Mouse (Mus musculus) cerebellum, adult (tissue): ENCODE measurements around the gene Hist1h1t.
A peak's percentile ranks its signal among the peaks of the same experiment; 100 is the strongest.

Source experiments
- ATAC-seq: cut with Nextera tagmentation; 2 replicates; pipeline ENCODE4 v1.9.2; 2017; ENCODE audit warnings: mild to moderate bottlenecking, moderate library complexity, mixed read lengths; ENCODE audit not compliant: insufficient number of reproducible peaks, low FRiP score, low TSS enrichment

The Hist1h1t gene

DNA sequence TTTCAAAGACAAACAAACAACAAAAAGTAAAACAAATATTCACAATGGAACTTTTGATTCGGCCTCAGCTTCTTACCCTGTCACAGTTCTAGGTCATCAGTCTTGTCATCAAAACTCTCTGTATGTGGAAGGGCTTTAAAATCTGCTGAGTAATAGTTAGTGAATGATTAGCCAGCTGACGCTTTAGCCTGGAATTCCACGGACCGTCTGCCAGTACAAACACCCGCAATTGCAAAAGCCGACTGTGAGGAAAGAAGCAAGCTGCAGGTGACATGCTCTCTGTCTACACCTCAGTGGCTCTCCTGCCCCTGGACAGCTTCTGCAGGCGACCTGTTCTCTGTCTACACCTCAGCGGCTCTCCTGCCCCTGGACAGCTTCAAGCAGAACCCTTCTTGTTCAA is 34.9 kb downstream of the Hist1h1t start:
- ATAC-seq, result no peak

DNA sequence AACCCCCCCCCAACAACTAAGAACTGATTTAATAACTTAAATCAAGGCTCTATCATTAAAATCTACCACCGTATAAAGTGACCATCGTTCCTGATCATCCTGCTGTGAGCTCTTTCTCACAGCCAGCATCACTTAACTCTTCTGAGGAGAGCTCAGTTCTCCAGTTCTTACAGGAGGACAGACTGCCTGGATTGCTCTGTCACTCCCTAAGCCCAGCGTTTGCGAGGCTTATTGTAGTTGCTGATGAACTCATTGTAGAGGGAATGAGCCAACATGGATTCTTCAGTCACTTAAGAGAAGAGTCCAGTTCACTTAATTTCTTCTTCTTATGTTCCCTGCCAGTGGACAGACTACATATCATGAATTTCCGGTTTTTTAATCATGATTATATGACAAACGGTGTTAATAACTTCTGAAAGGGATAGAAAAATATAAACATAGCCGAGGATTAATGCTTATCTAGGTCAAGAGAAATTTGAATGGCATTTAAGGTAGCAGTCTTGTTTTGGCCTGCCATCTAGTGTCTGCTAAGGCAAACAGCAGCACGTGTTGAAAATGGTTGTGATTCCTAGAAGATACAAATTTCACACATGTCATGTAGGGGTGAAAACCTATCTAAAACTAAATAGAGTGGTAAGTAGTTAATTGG is 36.7 kb downstream of the Hist1h1t start:
- ATAC-seq, result 0 out of 2 replicates have a peak, but pooled peaks have one; percentile 45

DNA sequence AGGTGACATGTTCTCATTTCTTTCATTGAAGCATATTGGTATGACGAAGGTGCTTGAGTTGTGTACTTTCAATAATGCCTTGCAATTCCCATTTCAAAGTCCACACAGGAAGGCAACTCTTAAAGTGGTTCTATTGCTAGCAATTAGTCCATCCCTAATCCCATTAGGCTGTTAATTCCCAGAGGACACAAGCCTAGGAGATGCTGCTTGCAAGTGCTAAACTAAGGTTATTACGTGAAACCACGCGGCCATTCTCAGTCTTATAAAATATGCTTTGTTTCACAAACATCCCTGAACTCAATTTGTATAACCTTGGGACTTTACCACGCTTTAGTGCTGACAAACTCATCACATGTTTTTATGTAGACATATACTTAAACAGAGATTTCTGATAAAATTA is 41.5 kb downstream of the Hist1h1t start:
- no peak for ATAC-seq

DNA sequence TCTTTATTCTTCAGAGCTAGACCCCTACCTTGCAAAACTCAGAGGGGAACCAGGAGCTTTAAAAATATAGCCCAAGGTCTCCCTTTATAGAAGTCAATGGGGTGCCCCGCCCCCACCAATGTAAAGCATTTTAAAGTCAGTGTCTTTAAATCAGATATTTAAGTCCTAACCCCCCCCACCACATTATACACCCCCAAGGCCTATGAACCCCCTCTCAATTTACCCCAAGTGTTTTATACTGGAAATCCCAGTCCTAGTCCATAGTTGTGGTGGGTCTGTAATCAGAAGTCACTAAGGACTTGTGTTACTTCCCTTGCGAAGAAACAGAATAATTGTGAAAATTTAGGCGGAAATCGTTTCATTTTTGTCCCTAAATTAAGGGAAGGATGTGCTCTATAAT is 42.4 kb downstream of the Hist1h1t start:
- no peak for ATAC-seq

DNA sequence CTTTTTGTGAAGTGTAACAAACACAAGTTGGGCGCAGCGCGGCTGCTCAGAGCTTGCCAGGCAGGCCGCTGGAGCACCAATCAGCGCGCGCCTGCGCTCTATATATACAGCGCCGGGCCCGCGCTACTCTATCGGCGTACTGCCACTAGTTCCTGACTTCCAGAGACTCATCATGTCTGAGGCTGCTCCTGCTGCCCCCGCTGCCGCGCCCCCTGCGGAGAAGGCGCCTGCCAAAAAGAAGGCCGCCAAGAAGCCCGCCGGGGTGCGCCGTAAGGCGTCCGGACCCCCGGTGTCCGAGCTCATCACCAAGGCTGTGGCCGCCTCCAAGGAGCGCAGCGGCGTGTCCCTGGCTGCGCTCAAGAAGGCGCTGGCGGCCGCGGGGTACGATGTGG is 43.1 kb downstream of the Hist1h1t start, which contains the start of gene Hist1h1c:
Gene Hist1h1c, plus strand, starts transcription at position 132 of the 392 bp plus-strand sequence.
- ATAC-seq, result peak; percentile 66; the same call in 1 of the 2 replicates

DNA sequence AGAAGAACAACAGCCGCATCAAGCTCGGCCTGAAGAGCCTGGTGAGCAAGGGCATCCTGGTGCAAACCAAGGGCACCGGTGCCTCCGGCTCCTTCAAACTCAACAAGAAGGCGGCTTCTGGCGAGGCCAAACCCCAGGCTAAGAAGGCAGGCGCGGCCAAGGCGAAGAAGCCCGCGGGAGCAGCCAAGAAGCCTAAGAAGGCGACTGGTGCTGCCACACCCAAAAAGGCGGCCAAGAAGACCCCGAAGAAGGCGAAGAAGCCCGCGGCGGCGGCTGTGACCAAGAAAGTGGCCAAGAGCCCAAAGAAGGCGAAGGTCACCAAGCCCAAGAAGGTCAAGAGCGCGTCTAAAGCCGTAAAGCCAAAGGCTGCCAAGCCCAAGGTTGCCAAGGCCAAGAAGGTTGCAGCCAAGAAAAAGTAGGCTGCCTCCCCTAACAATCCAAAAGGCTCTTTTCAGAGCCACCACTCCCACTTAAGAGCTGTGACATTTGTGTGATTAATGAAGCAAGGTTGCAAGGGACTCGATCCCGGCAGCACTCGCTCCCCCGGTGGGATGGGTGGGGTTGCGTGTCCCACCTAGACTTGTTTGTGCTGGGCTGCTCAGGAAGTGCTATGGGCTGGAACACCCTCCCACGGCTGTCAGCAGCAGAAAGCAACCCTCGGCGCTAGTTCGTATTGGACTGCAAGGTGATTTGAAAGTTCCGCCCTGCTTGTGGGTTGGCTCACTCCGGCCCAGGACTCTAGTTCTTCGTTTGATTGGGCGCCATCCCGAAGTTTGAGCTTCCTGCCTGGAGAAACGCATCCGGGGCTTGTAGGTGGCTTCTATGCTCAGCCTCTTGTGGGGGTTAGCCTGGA is 43.7 kb downstream of the Hist1h1t start:
- peak; percentile 97 for ATAC-seq

DNA sequence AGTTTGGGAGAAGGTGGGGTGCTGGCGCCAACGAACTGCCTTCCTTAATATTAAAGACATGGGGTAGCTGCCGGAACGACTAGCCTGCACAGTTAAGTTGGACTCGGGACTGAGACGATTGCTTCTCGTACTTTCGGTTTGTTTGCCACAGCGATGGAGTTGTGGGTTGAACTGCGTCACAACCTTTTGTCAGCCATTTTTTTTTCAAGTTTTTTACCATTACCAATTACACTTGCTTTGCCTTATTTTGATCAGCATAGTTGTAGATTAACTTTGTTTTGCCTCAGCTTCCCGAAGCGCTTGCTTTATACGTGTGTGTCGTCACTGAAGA is 44.3 kb downstream of the Hist1h1t start:
- ATAC-seq, result no peak

DNA sequence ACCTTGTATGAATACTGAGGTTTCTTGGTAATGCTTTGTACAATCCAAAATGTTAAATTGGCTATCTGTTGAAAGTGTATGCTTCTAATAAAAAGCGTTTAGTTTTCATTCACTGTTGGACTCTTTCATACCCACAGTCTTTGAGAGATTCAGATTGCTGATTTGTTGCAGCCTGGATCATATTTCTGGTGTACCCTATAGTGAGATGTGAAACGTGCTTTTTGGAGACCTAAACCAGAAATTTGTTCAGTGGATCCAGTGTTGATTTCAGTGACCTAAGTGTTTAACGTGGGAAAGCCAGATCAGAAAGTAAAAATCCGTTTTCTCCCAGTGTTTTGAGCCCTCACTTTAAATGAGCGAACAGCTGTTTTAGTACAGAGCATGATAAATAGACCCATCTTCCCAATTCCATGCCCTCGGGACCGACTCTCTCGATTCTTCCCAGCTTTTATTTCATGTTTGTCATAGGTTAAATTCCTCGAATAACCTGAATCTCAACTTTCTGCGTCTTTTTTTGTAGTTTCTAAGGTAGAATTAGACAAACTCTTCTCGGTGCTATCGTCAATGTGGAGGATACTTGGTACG is 44.7 kb downstream of the Hist1h1t start:
- no peak for ATAC-seq

DNA sequence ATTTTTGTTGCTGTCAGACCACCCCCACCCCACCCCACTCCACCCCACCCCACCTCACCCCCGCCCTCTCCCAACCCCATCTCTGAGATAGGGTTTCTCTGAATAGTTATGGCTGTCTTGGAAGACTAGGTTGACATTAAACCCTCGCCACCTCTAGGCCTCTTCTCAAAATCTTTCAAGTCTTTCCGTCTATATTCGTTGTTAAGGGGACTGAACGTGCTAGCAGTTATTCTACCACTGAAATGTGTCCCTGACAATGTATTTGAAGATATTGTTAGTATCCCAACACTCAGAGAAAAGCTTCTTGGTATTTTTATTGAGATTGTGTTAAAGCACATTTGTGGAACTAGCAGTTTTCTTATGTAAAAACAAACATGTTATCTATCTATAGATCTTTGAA is 45.3 kb downstream of the Hist1h1t start:
- no peak for ATAC-seq

DNA sequence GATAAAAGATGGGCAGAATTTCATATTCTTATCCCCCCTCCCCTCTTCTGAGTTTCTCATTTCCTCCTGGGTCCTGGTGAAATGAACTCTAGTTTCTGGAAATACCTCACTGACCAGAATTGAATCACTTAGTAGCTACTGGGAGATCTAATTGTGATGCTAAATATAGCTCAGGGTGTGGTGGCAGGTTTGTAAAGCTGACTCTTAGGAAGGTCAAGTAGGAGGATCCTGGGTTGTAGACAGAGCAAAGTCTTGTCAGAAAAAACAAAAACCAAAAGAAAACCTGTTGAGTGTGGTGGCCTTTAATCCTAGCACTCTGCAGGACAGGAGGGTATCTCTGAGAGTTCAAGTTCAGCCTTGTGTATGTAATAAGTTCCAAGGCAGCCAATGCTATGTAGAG is 46.4 kb downstream of the Hist1h1t start:
- ATAC-seq, result no peak

DNA sequence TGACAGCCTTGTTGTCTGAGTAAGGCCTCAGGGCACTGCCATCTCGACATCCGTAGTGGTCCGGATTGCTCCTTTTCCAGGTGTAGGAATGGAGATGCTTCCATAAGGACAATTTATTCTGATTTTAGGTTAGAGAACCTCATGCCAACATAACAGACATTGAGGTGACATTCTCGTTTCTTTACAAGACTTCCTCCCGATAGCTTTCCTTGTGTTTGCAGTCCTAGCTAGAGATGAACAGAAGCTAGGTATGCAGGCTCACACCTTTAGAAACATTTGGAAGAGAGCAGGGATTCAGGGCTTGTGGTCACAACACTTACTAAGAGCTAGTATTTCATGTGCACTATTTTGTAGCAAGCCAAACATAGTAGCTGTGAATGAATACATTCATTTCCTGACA is 47.6 kb downstream of the Hist1h1t start:
- no peak for ATAC-seq

DNA sequence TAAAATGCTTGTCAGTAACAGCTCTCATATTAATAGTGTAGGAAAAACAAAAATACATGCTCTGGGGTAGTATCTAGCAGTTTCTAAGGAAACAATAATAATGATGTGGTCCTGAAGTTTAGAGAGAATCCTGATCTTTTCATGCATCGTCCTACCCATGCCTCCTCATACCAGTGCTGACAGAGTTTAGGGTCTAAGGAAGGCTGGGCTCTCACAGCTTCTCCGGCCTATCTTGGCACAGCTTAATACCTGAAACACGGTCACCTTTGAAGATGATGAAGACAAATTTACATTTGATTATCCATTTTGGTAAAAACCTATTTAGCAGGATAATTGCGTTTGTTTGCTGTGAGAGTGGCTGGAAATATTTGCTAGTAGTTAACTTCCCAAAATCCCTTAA is 48.3 kb downstream of the Hist1h1t start:
- no peak for ATAC-seq

DNA sequence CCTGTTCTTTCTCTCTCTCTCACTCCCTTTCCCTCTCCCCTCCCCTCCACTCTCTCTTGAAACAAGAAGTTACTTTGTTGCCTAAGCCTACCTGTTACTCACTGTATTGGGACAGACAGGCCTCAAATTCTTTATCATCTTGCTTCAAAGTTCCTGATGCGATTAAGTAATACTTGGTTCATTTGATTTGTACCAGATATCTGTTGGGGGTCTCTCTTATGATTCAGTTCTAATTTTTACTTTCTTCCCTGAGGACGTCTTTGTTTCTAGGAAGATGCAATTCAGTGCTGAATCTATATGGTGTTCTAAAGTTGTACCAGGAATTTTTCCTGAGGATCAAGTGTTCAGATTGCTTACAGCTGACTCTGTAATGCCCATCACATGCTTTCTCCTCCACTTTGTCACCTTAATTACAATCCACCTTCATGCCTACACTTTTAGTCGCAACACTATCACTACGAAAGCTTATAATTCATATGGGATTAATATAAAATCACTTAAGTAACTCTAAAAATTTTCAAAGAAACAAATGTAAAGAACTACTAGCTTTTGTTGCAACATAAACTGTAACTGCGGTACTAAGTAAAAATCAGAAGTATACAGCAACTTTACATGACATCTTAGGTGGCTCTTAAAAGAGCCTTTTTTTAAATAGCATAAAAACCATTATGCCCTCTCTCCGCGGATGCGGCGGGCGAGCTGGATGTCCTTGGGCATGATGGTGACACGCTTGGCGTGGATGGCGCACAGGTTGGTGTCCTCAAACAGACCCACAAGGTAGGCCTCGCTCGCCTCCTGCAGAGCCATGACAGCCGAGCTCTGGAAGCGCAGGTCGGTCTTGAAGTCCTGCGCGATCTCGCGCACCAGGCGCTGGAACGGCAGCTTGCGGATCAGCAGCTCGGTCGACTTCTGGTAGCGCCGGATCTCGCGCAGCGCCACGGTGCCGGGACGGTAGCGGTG is 49.1 kb downstream of the Hist1h1t start:
- ATAC-seq, result no peak

DNA sequence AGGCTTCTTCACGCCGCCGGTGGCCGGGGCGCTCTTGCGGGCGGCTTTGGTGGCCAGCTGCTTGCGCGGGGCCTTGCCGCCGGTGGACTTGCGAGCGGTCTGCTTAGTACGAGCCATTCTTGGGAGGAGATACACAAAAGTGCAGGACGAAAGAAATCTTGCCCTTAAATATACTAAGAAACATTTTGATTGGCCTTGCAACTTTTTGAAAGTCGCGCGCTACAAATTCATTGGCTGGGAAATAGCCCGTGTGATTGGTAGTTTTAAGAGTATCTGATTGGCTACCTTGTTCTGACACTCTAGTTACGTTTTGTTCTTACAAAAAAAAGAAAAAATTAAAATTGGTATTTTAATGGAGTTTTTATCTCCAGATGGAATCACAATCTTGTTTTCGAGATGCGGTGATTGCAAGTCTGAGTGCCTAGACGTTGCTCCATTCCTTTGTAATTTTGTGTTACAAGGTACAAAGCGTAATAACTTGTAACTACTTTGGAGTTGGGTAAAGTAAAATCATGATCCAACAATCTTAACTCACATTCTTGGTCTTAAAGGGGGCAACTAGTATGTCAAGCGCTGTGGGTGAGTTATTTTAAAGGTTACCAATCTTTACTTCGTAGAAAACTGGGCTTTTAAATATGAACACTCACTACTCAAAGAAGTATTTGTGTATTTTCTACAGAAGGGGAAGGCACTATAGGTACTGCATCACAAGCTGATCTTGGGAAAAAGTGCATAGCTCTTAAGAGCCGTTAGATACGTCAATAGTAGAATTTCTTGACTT is 50.0 kb downstream of the Hist1h1t start, which contains the start of gene Hist1h3c:
Gene Hist1h3c, minus strand, starts transcription at position 222 of the 781 bp plus-strand sequence.
- peak; percentile 56 for ATAC-seq
